Mouse (Mus musculus): ENCODE data around the gene Tnni1. TPM values are rescaled to one million over a fixed set of nuclear protein-coding genes. Genes with fewer than 3 reads are reported as not detected.

The Tnni1 gene
- polyA plus RNA-seq, 1 experiment from 2014 or later: 246 TPM

- ATAC-seq (ENCODE audit: low FRiP score, low read depth): no peak
- WGBS: 83% methylated on average over 6 of the region's 6 CpGs
- Histone ChIP-seq H3K4me2 (replicated peaks) (no peak overlapping the region), H3K9ac (no peak overlapping the region), H3K36me3 (no peaks in the 10 kb centered on the region), H3K27me3 (no peaks in the 10 kb centered on the region; the same call in 1 of the 2 replicates), H3K4me1 (0 out of 2 replicates have a peak, but pooled peaks cover 7% of the 10 kb centered on the region), H3K27ac (no peak overlapping the region), H3K9me3 (no peaks in the 10 kb centered on the region), H3K4me3 (no peak overlapping the region)
These were observed 75.5 kb downstream of the Tnni1 start for GRCm38 (mm10) chr1:135854591-135855343.

DNA sequence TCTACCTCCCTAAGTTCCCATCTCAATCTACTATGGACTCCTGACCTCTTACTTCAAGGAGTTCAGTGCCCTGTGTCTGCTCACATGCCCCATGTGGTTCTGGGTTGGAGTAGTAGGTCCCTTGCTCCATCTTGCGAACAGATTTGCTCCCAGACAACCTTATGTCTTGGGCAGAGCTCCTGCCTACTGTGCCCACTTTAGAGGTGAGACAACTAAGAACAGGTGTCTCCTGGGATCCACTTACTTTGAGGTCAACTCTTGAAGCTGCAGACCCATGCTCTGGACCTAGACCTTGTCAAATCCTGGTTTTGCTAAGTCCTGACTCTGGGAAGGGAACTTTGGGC lies 76.1 kb downstream of the Tnni1 start:
- Histone ChIP-seq H3K9me3 (no peaks in the 10 kb centered on the region), H3K27ac (no peak overlapping the region), H3K4me1 (0 out of 2 replicates have a peak, but pooled peaks cover 7% of the 10 kb centered on the region), H3K4me2 (replicated peaks) (no peak overlapping the region), H3K4me3 (no peak overlapping the region), H3K27me3 (no peaks in the 10 kb centered on the region; the same call in 1 of the 2 replicates), H3K9ac (no peak overlapping the region), H3K36me3 (no peaks in the 10 kb centered on the region)
- 94% methylated on average over 1 of the region's 1 CpGs for WGBS
- no peak for ATAC-seq (ENCODE audit: low FRiP score, low read depth)

- 0 out of 2 replicates have a peak, but pooled peaks cover 7% of the 10 kb centered on the region for H3K4me1 ChIP-seq
- H3K9me3 ChIP-seq: no peaks in the 10 kb centered on the region
- H3K36me3 ChIP-seq: no peaks in the 10 kb centered on the region
- H3K9ac ChIP-seq: no peak overlapping the region
- no peak for ATAC-seq (ENCODE audit: low FRiP score, low read depth)
- 63% methylated on average over 4 of the region's 4 CpGs for WGBS
- no peak overlapping the region for H3K27ac ChIP-seq
- H3K4me2 ChIP-seq (replicated peaks): no peak overlapping the region
- H3K27me3 ChIP-seq: no peaks in the 10 kb centered on the region; the same call in 1 of the 2 replicates
- no peak overlapping the region for H3K4me3 ChIP-seq
These were observed 76.8 kb downstream of the Tnni1 start for GRCm38 (mm10) chr1:135856070-135856469.

DNA sequence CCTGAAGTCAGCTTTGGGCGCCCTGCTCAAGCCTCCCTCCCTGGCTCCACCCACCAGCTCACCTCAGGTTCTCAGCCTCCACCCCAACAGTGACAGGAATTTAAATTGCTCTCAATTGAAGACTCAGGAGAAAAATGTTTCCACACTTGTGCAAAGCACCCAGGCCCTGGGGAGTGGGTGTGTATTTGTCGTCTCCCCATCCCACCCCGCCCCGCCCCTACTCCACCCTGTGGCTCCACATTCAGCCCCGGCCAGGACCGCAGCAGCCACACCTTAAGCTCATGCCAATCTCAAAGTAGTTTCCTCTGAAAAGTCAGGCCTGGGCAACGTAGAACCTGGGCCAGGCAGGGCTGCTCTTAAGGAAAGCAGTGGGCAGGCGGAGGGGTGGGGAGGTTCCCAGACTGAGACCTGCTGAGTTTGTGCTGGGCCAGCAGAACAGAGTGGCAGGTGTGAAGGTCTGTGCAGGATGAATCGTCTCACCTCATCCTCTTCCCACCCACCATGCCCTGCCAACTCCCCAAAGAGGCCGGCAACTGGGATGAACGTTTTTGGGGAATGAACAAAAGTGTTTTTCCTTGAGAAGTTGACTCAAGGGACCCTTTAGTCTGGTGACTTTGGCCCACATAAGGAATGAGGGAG lies 78.0 kb downstream of the Tnni1 start:
- Histone ChIP-seq H3K4me2 (replicated peaks) (no peak overlapping the region), H3K4me1 (0 out of 2 replicates have a peak, but pooled peaks cover 4% of the 10 kb centered on the region), H3K4me3 (no peak overlapping the region), H3K36me3 (no peaks in the 10 kb centered on the region), H3K9ac (no peak overlapping the region), H3K27ac (no peak overlapping the region), H3K27me3 (no peaks in the 10 kb centered on the region; the same call in 1 of the 2 replicates), H3K9me3 (no peaks in the 10 kb centered on the region)
- ATAC-seq (ENCODE audit: low FRiP score, low read depth): no peak
- WGBS: 46% methylated on average over 11 of the region's 11 CpGs

DNA sequence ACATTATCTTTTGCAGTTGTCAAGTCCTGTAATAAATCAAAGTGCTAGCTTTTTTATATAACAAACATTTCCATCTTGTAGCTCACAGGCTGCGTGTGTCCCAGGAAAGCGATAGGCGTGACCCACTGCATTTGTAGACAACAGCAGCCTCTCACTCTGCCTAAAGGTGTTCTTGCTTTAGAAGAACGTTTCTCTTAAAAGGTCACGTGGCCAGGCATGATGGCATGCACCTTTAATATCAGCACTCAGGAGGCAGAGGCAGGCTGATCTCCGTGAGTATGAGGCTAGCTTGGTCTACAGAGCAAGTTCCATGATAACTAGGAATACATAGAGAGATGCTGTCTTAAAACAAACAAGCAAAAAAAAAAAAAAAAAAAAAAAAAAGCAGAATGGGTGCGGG lies 79.3 kb downstream of the Tnni1 start:
- H3K27me3 ChIP-seq: peaks cover 5% of the 10 kb centered on the region; the same call in 1 of the 2 replicates
- ATAC-seq (ENCODE audit: low FRiP score, low read depth): no peak
- H3K4me1 ChIP-seq: no peaks in the 10 kb centered on the region
- no peak overlapping the region for H3K27ac ChIP-seq
- H3K36me3 ChIP-seq: no peaks in the 10 kb centered on the region
- no peak overlapping the region for H3K4me3 ChIP-seq
- H3K4me2 ChIP-seq (replicated peaks): no peak overlapping the region
- H3K9ac ChIP-seq: no peak overlapping the region
- WGBS: 92% methylated on average over 7 of the region's 7 CpGs
- no peaks in the 10 kb centered on the region for H3K9me3 ChIP-seq

Other genes starting within 250 kb of the Tnni1 start
- 12.8 and 15.0 TPM in 2 replicates for gene Nav1, start 172.1 kb upstream of the Tnni1 start, polyA plus RNA-seq (2015; fragmentation: Nextera tagmentation; extraction: Ambion mirVana)
- 74.0 and 77.5 TPM in 2 replicates for gene Csrp1, start 59.4 kb upstream of the Tnni1 start, polyA plus RNA-seq (2015; fragmentation: Nextera tagmentation; extraction: Ambion mirVana)
- gene Phlda3, start 13.3 kb upstream of the Tnni1 start, polyA plus RNA-seq (2015; fragmentation: Nextera tagmentation; extraction: Ambion mirVana): 56.6 and 62.8 TPM in 2 replicates
- 7.2 and 8.5 TPM in 2 replicates for gene Lad1, start 39.2 kb downstream of the Tnni1 start, polyA plus RNA-seq (2015; fragmentation: Nextera tagmentation; extraction: Ambion mirVana)
- 84.9 and 88.9 TPM in 2 replicates for gene Tnnt2, start 56.9 kb downstream of the Tnni1 start, polyA plus RNA-seq (2015; fragmentation: Nextera tagmentation; extraction: Ambion mirVana)
- 6.1 and 7.5 TPM in 2 replicates for gene Pkp1, start 139.8 kb downstream of the Tnni1 start, polyA plus RNA-seq (2015; fragmentation: Nextera tagmentation; extraction: Ambion mirVana)
- 0.09 TPM in 1 of 2 replicates, not detected in the other for gene Igfn1, start 226.9 kb downstream of the Tnni1 start, polyA plus RNA-seq (2015; fragmentation: Nextera tagmentation; extraction: Ambion mirVana)
- gene Tmem9, start 228.7 kb downstream of the Tnni1 start, polyA plus RNA-seq (2015; fragmentation: Nextera tagmentation; extraction: Ambion mirVana): 214 and 215 TPM in 2 replicates